Mouse (Mus musculus) kidney, adult 9 months (tissue): ENCODE measurements around the gene Rp9.
"Not testable (repeated sequence)": the region's sequence is repeated elsewhere in the genome, so short reads cannot be mapped to it uniquely, and the experiment has no call there.

Experiments
- DNase-seq: peaks from one replicate; pipeline ENCODE4 v3.0.0; 2022

Rp9 gene

GRCm38 (mm10) chr9:22417547-22417946 lies 52.0 kb downstream of the Rp9 start:
- peak; percentile 29 for DNase-seq

GRCm38 (mm10) chr9:22416187-22416586 lies 53.4 kb downstream of the Rp9 start:
- no peak for DNase-seq

- DNase-seq, result peak; percentile 97
Measured at GRCm38 (mm10) chr9:22411002-22411857, 58.3 kb downstream of the Rp9 start, which contains the start of gene 9530077C05Rik. Gene 9530077C05Rik, plus strand, starts transcription at chr9:22411513.

GRCm38 (mm10) chr9:22409501-22409900 lies 60.0 kb downstream of the Rp9 start:
- DNase-seq, result no peak

GRCm38 (mm10) chr9:22408344-22408743 lies 61.2 kb downstream of the Rp9 start:
- DNase-seq, result peak; percentile 45

- not testable (repeated sequence) for DNase-seq
Measured at GRCm38 (mm10) chr9:22407633-22408032, 61.9 kb downstream of the Rp9 start.

- DNase-seq, result no peak
Measured at GRCm38 (mm10) chr9:22405414-22405813, 64.1 kb downstream of the Rp9 start.

GRCm38 (mm10) chr9:22403501-22403900 lies 66.0 kb downstream of the Rp9 start:
- DNase-seq, result not testable (repeated sequence)

GRCm38 (mm10) chr9:22402976-22403375 lies 66.6 kb downstream of the Rp9 start:
- DNase-seq, result no peak

- no peak for DNase-seq
Measured at GRCm38 (mm10) chr9:22402001-22402400, 67.5 kb downstream of the Rp9 start.

GRCm38 (mm10) chr9:22399021-22399420 lies 70.5 kb downstream of the Rp9 start:
- no peak for DNase-seq

GRCm38 (mm10) chr9:22394725-22395124 lies 74.8 kb downstream of the Rp9 start:
- no peak for DNase-seq

- DNase-seq, result no peak
Measured at GRCm38 (mm10) chr9:22390390-22390789, 79.2 kb downstream of the Rp9 start.

- DNase-seq, result no peak
Measured at GRCm38 (mm10) chr9:22389736-22390245, 79.8 kb downstream of the Rp9 start.

- peak; percentile 88 for DNase-seq
Measured at GRCm38 (mm10) chr9:22389021-22389476, 80.5 kb downstream of the Rp9 start, which contains the start of gene Anln. Gene Anln, minus strand, starts transcription at chr9:22389188.

- DNase-seq, result no peak
Measured at GRCm38 (mm10) chr9:22388401-22388980, 81.1 kb downstream of the Rp9 start.

GRCm38 (mm10) chr9:22387901-22388300 lies 81.6 kb downstream of the Rp9 start:
- DNase-seq, result no peak

GRCm38 (mm10) chr9:22385890-22386289 lies 83.7 kb downstream of the Rp9 start:
- no peak for DNase-seq

GRCm38 (mm10) chr9:22376086-22376485 lies 93.5 kb downstream of the Rp9 start:
- DNase-seq, result no peak

- peak; percentile 14 for DNase-seq
Measured at GRCm38 (mm10) chr9:22372760-22373159, 96.8 kb downstream of the Rp9 start.

GRCm38 (mm10) chr9:22368030-22368429 lies 101.5 kb downstream of the Rp9 start:
- DNase-seq, result no peak

- no peak for DNase-seq
Measured at GRCm38 (mm10) chr9:22366621-22367020, 102.9 kb downstream of the Rp9 start.

GRCm38 (mm10) chr9:22366221-22366620 lies 103.3 kb downstream of the Rp9 start:
- no peak for DNase-seq
